Mouse (Mus musculus) liver, adult 2 months (tissue): ENCODE data around the gene Hmbs. TPM values are rescaled to one million over a fixed set of nuclear protein-coding genes. Genes with fewer than 3 reads are reported as not detected.

ENCODE experiments used
- DNase-seq: peaks from one replicate; pipeline ENCODE4 v3.0.0-alpha.2; 2011; ENCODE audit warnings: low read depth, low spot score; ENCODE audit errors: extremely low read depth
- H3K27ac ChIP-seq: fragments of 200-500 bp; replicated peaks from 2 replicates; pipeline ENCODE4 v1.5.1; 2012; ENCODE audit warnings: low read depth, mild to moderate bottlenecking, control low read depth, inconsistent platforms, low read length; ENCODE audit not compliant: insufficient read depth
- H3K27me3 ChIP-seq: fragments of 200-500 bp; 2 replicates; pipeline ENCODE4 v1.6.1; 2012; ENCODE audit warnings: mild to moderate bottlenecking, moderate library complexity, low read length, inconsistent platforms; ENCODE audit not compliant: control insufficient read depth, insufficient read depth
- H3K36me3 ChIP-seq: fragments of 200-500 bp; 2 replicates; pipeline ENCODE4 v1.6.1; 2012; ENCODE audit warnings: low read length, inconsistent platforms; ENCODE audit not compliant: control insufficient read depth, insufficient read depth
- H3K4me1 ChIP-seq: fragments of 200-500 bp; 2 replicates; pipeline ENCODE4 v1.6.1; 2011; ENCODE audit warnings: low read length; ENCODE audit not compliant: control insufficient read depth, insufficient read depth
- H3K4me3 ChIP-seq: fragments of 200-500 bp; 2 replicates; pipeline ENCODE4 v1.5.1; 2011; ENCODE audit warnings: low read depth, mild to moderate bottlenecking, control low read depth, low read length, moderate library complexity; ENCODE audit not compliant: insufficient read depth
- H3K79me2 ChIP-seq: fragments of 200-500 bp; 2 replicates; pipeline ENCODE4 v1.6.1; 2012; ENCODE audit warnings: inconsistent platforms, mild to moderate bottlenecking, low read length, moderate library complexity; ENCODE audit not compliant: control insufficient read depth, insufficient read depth
- H3K9ac ChIP-seq: fragments of 200-500 bp; 2 replicates; pipeline ENCODE4 v1.6.1; 2012; ENCODE audit warnings: low read depth, mild to moderate bottlenecking, control low read depth, inconsistent platforms, low read length
- CTCF ChIP-seq: fragments of 200-500 bp; IDR thresholded peaks from 2 replicates; pipeline ENCODE4 v1.5.1; 2011; ENCODE audit warnings: low read depth, low read length, control low read depth
- POLR2A ChIP-seq: fragments of 200-500 bp; IDR thresholded peaks from 2 replicates; pipeline ENCODE4 v1.6.1; 2011; ENCODE audit warnings: low read length, control low read depth; ENCODE audit not compliant: insufficient read depth; ENCODE audit errors: extremely low read depth
- WGBS: fragments of 180-500 bp; shearing (Covaris S2); methylation state at CpG from one replicate; pipeline ENCODE4 v1.1.7; 2018; 5-methylcytosine and 5-hydroxymethylcytosine counted together
- polyA plus RNA-seq: library from polyadenylated mRNA; depleted of rRNA; stranded (reverse); fragments of >200 nt; gene quantifications from 2 replicates; pipeline ENCODE4 v1.2.3, GENCODE M21; 2012
- total RNA-seq: library from RNA; depleted of rRNA; stranded (reverse); fragments of >200 nt; gene quantifications from 2 replicates; pipeline ENCODE4 v1.2.3, GENCODE M21; 2014

Gene Hmbs
- total and polyA plus RNA-seq, 2 experiments: 58.8 to 61.3 TPM

GRCm38 (mm10) chr9:44314910-44315309 lies 29.1 kb downstream of the Hmbs start:
- DNase-seq: no peak
- Histone ChIP-seq H3K27ac (no peak overlapping the region), H3K79me2 (peaks cover 17% of the 10 kb centered on the region), H3K4me1 (peaks cover 11% of the 10 kb centered on the region), H3K9ac (no peak overlapping the region), H3K27me3 (no peaks in the 10 kb centered on the region), H3K4me3 (no peak overlapping the region), H3K36me3 (peaks cover 41% of the 10 kb centered on the region; the same call in 1 of the 2 replicates)
- 95% methylated on average over 18 of the region's 18 CpGs for WGBS
- TF ChIP-seq CTCF (no peak), POLR2A (no peak)

- Histone ChIP-seq H3K27ac (no peak overlapping the region), H3K9ac (no peak overlapping the region), H3K4me3 (no peak overlapping the region), H3K4me1 (peaks cover 15% of the 10 kb centered on the region), H3K27me3 (no peaks in the 10 kb centered on the region), H3K36me3 (peaks cover 41% of the 10 kb centered on the region; the same call in 1 of the 2 replicates), H3K79me2 (peaks cover 10% of the 10 kb centered on the region; the same call in 1 of the 2 replicates)
- TF ChIP-seq CTCF (no peak), POLR2A (no peak)
- WGBS: 90% methylated on average over 4 of the region's 4 CpGs
- no peak for DNase-seq
Measured at GRCm38 (mm10) chr9:44314257-44314547, 29.8 kb downstream of the Hmbs start.

DNA sequence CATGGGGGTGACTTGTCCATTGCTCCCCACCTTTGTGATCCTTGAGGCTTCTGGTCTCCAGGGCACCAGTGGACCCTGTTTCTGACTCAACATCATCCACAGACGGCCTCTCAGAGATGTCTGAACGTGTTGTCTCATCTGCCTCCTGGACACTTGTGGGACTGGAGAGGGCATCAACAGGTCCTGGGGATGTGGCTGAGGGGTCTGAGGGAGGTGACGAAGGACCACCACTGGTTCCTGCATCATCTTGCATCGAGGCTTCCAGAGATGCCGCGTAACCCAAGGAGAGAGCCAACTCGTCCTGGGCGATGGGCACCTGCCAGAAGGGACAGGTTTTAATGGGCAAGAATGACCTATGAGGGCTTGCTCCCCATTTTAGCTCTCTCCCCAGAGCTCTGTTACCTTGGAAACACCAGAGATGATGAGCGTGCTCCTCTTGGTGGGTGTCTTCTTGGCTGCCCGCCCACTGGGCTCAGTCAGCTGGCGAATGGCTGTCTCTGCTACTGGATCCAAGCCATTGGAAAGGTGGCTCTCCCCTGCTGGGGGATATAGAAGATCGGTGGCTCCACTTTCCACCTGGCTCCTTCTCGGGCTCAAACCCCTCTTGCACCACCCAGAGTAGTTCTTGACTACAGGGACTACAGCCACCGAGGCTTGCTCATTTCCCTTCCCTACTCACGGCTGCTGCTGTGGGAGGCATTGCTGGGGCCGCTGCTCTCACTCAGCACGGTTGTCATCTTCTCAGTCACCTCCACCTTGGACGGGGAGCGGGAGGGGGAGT lies 30.4 kb downstream of the Hmbs start:
- Histone ChIP-seq H3K27ac (no peak overlapping the region), H3K27me3 (no peaks in the 10 kb centered on the region), H3K4me1 (peaks cover 15% of the 10 kb centered on the region), H3K36me3 (peaks cover 41% of the 10 kb centered on the region; the same call in 1 of the 2 replicates), H3K79me2 (peaks cover 10% of the 10 kb centered on the region; the same call in 1 of the 2 replicates), H3K9ac (no peak overlapping the region), H3K4me3 (no peak overlapping the region)
- no peak for DNase-seq
- 90% methylated on average over 19 of the region's 19 CpGs for WGBS
- TF ChIP-seq CTCF (no peak), POLR2A (no peak)

DNA sequence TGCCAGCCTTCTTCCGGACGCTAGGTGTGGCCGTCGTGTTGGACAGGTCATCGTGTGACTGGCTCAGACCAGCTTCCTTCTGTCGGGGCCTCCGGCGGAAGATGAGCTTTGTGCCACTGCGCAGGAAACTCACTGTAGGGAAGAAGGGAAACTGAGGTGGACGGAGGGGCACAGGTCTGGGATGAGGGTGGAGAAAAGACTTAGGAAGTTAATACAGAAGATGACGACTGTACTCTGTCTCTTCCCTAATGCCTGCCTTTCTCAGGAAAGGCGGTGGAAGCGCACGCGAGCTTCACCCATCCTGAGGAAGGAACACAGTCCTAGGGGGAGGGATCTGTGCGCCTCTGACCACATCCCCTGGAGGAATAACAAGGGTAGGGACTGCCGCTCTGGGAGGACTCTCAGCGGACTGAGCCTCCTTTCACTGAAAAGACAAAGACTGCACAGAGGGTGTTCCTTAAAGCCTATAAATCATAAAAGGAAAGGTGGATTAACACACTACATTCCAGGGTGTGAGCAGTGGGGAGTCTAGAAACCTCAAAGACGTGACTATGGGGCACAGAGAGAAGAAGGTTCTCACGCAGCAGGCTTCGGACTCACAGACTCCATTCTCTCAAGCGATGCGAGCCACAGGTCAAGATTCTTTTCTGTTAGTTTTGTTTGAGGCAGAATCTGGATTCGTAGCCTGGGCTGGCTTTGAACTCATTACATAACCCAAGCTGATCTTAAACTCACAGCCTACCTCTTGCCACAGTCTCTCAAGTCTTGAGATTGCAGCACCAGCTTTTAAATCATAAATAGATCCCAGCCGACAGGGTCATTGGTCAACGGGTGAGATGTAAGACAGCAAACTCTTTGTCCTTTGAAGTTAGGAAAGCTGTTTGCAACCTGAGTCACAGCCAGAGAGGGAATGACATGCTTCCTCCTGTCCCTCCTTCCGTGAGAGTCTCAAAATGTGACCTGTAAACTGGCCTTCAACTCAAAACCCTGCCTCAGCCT lies 32.6 kb downstream of the Hmbs start:
- H3K27ac ChIP-seq: peak overlapping the region; percentile 46
- H3K27me3 ChIP-seq: no peaks in the 10 kb centered on the region
- WGBS: 69% methylated on average over 27 of the region's 27 CpGs
- TF ChIP-seq CTCF (no peak), POLR2A (0 out of 2 replicates have a peak, but pooled peaks have one; percentile 6)
- H3K9ac ChIP-seq: no peak overlapping the region
- H3K4me1 ChIP-seq: peaks cover 8% of the 10 kb centered on the region
- H3K4me3 ChIP-seq: no peak overlapping the region
- no peaks in the 10 kb centered on the region for H3K79me2 ChIP-seq
- no peak for DNase-seq
- H3K36me3 ChIP-seq: peaks cover 36% of the 10 kb centered on the region; the same call in 1 of the 2 replicates

DNA sequence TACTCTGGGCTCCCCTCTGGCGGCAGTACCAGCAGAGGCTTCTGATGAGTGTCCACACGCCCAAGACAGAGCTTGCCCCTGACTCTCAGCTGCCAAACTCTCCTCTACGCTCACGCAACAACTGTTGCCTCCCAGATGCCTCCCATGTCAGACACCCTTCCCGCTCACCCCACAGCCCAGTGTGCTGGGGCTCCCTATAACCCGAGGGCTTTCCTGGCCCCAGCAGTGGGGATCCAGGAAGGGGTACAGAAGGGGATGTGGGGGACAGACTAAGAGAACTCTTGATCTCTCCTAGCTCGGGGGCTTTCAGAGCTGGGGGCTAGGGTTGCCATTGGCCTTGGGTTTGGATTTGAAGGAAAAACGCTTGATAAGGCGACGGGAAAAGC lies 33.3 kb downstream of the Hmbs start:
- no peak overlapping the region for H3K4me3 ChIP-seq

More for the DNA sequence above, 33.3 kb downstream of the Hmbs start:
- TF ChIP-seq CTCF: no peak
- TF ChIP-seq POLR2A: no peak
- 76% methylated on average over 10 of the region's 10 CpGs for WGBS
- Histone ChIP-seq H3K36me3 (peaks cover 33% of the 10 kb centered on the region; the same call in 1 of the 2 replicates), H3K79me2 (no peaks in the 10 kb centered on the region), H3K27ac (peak overlapping the region; percentile 31), H3K4me1 (peaks cover 8% of the 10 kb centered on the region), H3K9ac (no peak overlapping the region), H3K27me3 (no peaks in the 10 kb centered on the region)
- DNase-seq: no peak
